In genomic region chr12:101974571-101974970, GRCm38 (mm10) we compare ENCODE assay signal across 8 mouse cellular contexts. TPM values are rescaled to one million over a fixed set of nuclear protein-coding genes. Genes with fewer than 3 reads are reported as not detected.
DNase-seq lines count a peak whose midpoint lies in the region; ATAC-seq and TF ChIP-seq lines count a peak whose summit lies in the region.

No protein-coding gene starts in this region.

- ATAC-seq in heart, embryonic 12.5 days (ENCODE audit: insufficient number of reproducible peaks, low FRiP score) = no peak
- ATAC-seq in granulocyte monocyte progenitor cell, adult 5-6 weeks (replicated peaks; ENCODE audit: poor library complexity, severe bottlenecking) = no peak

- WGBS in heart, embryonic 12.5 days = 10% methylated on average over 1 of the region's 1 CpGs
- WGBS in hindbrain, embryonic 10.5 days = 28% methylated on average over 1 of the region's 1 CpGs
- 7% methylated on average over 1 of the region's 1 CpGs for WGBS in midbrain, embryonic 10.5 days

- H3K9me3 ChIP-seq in heart, embryonic 12.5 days (replicated peaks) = no peaks in the 10 kb centered on the region
- no peaks in the 10 kb centered on the region for H3K9me3 ChIP-seq in CH12.LX (replicated peaks; ENCODE audit: low read length)
- H3K9me3 ChIP-seq in hindbrain, embryonic 10.5 days = no peaks in the 10 kb centered on the region
- no peaks in the 10 kb centered on the region for H3K9me3 ChIP-seq in midbrain, embryonic 10.5 days (replicated peaks)

- TF ChIP-seq EP300 in CH12.LX (IDR thresholded peaks at IDR 0.05; ENCODE audit: low read length) = no peak

- peaks cover 21% of the 10 kb centered on the region for H3K4me1 ChIP-seq in heart, embryonic 12.5 days (replicated peaks)
- peaks cover 6 to 66% of the 10 kb centered on the region in 2 experiments; a peak in 3 of 4 replicates for H3K4me1 ChIP-seq in CH12.LX (ENCODE audit: control insufficient read depth in 1 of 2, insufficient read depth in 2 of 2)
- H3K4me1 ChIP-seq in hindbrain, embryonic 10.5 days (replicated peaks) = peaks cover 21% of the 10 kb centered on the region
- H3K4me1 ChIP-seq in midbrain, embryonic 10.5 days = peaks cover 21% of the 10 kb centered on the region

- DNase-seq in heart, adult 9 months (ENCODE audit: low spot score in 2 of 2) = no peak
- no peak for DNase-seq in CH12.LX (ENCODE audit: extremely low read depth)
- DNase-seq in hindbrain, embryonic 10.5 days (ENCODE audit: low spot score) = no peak
- DNase-seq in midbrain, embryonic 10.5 days (ENCODE audit: low spot score) = no peak
- DNase-seq in thymus, postnatal 25 days = no peak
- DNase-seq in cerebellum, postnatal 36 days = no peak

- H3K79me2 ChIP-seq in CH12.LX (replicated peaks; ENCODE audit: control insufficient read depth, extremely low read depth, insufficient read depth, poor library complexity, severe bottlenecking) = peaks cover 64% of the 10 kb centered on the region

- peak overlapping the region; percentile 95; the same call in 1 of the 2 replicates for H3K27ac ChIP-seq in heart, embryonic 12.5 days (ENCODE audit: poor library complexity, severe bottlenecking)
- no peak overlapping the region for H3K27ac ChIP-seq in CH12.LX (ENCODE audit: insufficient read depth, low read depth)
- H3K27ac ChIP-seq in hindbrain, embryonic 10.5 days = peak overlapping the region; percentile 99
- peak overlapping the region; percentile 99 for H3K27ac ChIP-seq in midbrain, embryonic 10.5 days (replicated peaks)

- peaks cover 16% of the 10 kb centered on the region; the same call in 1 of the 2 replicates for H3K36me3 ChIP-seq in heart, embryonic 12.5 days
- peaks cover 6 to 27% of the 10 kb centered on the region in 2 experiments for H3K36me3 ChIP-seq in CH12.LX (replicated peaks in 1 of 2; ENCODE audit: control insufficient read depth in 1 of 2, insufficient read depth in 1 of 2, low read length in 1 of 2)
- peaks cover 21% of the 10 kb centered on the region for H3K36me3 ChIP-seq in hindbrain, embryonic 10.5 days
- peaks cover 24% of the 10 kb centered on the region for H3K36me3 ChIP-seq in midbrain, embryonic 10.5 days

- H3K27me3 ChIP-seq in heart, embryonic 12.5 days (replicated peaks) = no peaks in the 10 kb centered on the region
- no peaks in the 10 kb centered on the region for H3K27me3 ChIP-seq in CH12.LX (replicated peaks)
- H3K27me3 ChIP-seq in hindbrain, embryonic 10.5 days (ENCODE audit: insufficient read depth, poor library complexity, severe bottlenecking) = no peaks in the 10 kb centered on the region
- no peaks in the 10 kb centered on the region for H3K27me3 ChIP-seq in midbrain, embryonic 10.5 days (ENCODE audit: low read depth, poor library complexity, severe bottlenecking)

- H3K9ac ChIP-seq in heart, embryonic 12.5 days = peak overlapping the region; percentile 97
- peak overlapping the region; percentile 90 for H3K9ac ChIP-seq in CH12.LX (ENCODE audit: insufficient read depth, low read depth)

- in situ Hi-C loops in CH12.LX (cut with MboI; ENCODE audit: low pct_ligation_motif_present, low pct_unique_long_range_greater_than_20kb, low sequenced_read_pairs) = no loop called here

- no peak for TF ChIP-seq RAD21 in CH12.LX (IDR thresholded peaks at IDR 0.05; ENCODE audit: low read depth, low read length)

- dilution Hi-C loops in CH12.LX (cut with MboI; ENCODE audit: extremely low pct_ligation_motif_present, extremely low pct_unique_long_range_greater_than_20kb, low sequenced_read_pairs) = no loop called here

- H3K4me3 ChIP-seq in heart, embryonic 12.5 days = peak overlapping the region; percentile 98
- peak overlapping the region; percentile 81 to 91 (median 91) for H3K4me3 ChIP-seq in CH12.LX (replicated peaks in 1 of 3; ENCODE audit: low read depth in 2 of 3, low read length in 2 of 3, poor library complexity in 1 of 3)
- peak overlapping the region; percentile 97 for H3K4me3 ChIP-seq in hindbrain, embryonic 10.5 days
- peak overlapping the region; percentile 98 for H3K4me3 ChIP-seq in midbrain, embryonic 10.5 days

- TF ChIP-seq POLR2A in CH12.LX (IDR thresholded peaks at IDR 0.05; ENCODE audit: low read depth, low read length) = no peak

- no peak for TF ChIP-seq CTCF in CH12.LX (conservative IDR thresholded peaks at IDR 0.05 in 1 of 2, IDR thresholded peaks at IDR 0.05 in 1 of 2; ENCODE audit: low read depth in 2 of 2, low read length in 2 of 2)

- peak overlapping the region; percentile 78 for H3K4me2 ChIP-seq in heart, embryonic 12.5 days
- H3K4me2 ChIP-seq in CH12.LX (ENCODE audit: insufficient read depth, low read depth, poor library complexity, severe bottlenecking) = peak overlapping the region; percentile 79

TF ChIP-seq in CH12.LX, 34 proteins besides CTCF, POLR2A, EP300 and RAD21:
- TF ChIP-seq POLR2AphosphoS2 (IDR thresholded peaks at IDR 0.05; ENCODE audit: low read depth, low read length) (no peak), TBP (conservative IDR thresholded peaks at IDR 0.05; ENCODE audit: low read depth, low read length) (no peak), BHLHE40 (IDR thresholded peaks at IDR 0.05; ENCODE audit: low read depth, low read length) (no peak), ELF1 (IDR thresholded peaks at IDR 0.05; ENCODE audit: low read depth, low read length) (no peak), MAZ (IDR thresholded peaks at IDR 0.05; ENCODE audit: low read depth, low read length) (no peak), NELFE (IDR thresholded peaks at IDR 0.05; ENCODE audit: low read depth, low read length) (no peak), MEF2A (IDR thresholded peaks at IDR 0.05; ENCODE audit: borderline replicate concordance, low read depth, low read length) (no peak), MYC (IDR thresholded peaks at IDR 0.05; ENCODE audit: low read depth, low read length) (no peak), SMC3 (IDR thresholded peaks at IDR 0.05; ENCODE audit: low read depth, low read length) (no peak), CHD1 (IDR thresholded peaks at IDR 0.05; ENCODE audit: low read depth, low read length) (no peak), GABPA (IDR thresholded peaks at IDR 0.05; ENCODE audit: insufficient replicate concordance, low read depth, low read length) (no peak), USF1 (IDR thresholded peaks at IDR 0.05; ENCODE audit: low read depth, low read length) (no peak)
TF ChIP-seq in CH12.LX: peak in this region for 0.

RNA-seq across cellular contexts. Expression of gene Cpsf2, which starts 1.2 kb away (rescaled TPM):
- polyA plus RNA-seq in heart, embryonic 12.5 days (2016; fragmentation: Nextera tagmentation; extraction: Ambion mirVana) = 26.2 and 27.7 TPM in 2 replicates
- total RNA-seq in CH12.LX (2012; rRNA removed) = 32.7 and 38.1 TPM in 2 replicates
- total RNA-seq in CH12.LX (2014; rRNA removed) = 42.0 and 45.5 TPM in 2 replicates
- polyA plus RNA-seq in CH12.LX (2012; ENCODE audit: insufficient read length, low read depth) = 34.6 and 36.1 TPM in 2 replicates
- polyA plus RNA-seq in hindbrain, embryonic 10.5 days (2016; fragmentation: Nextera tagmentation; extraction: Ambion mirVana) = 28.6 and 36.4 TPM in 2 replicates
- polyA plus RNA-seq in midbrain, embryonic 10.5 days (2016; fragmentation: Nextera tagmentation; extraction: Ambion mirVana) = 38.9 and 39.5 TPM in 2 replicates
- total RNA-seq in granulocyte monocyte progenitor cell, adult 5-6 weeks (2014; fragmentation: Nextera tagmentation) = 21.9 and 24.9 TPM in 2 replicates
- total RNA-seq in granulocyte monocyte progenitor cell, adult 5-6 weeks (2017) = 55.8 and 57.1 TPM in 2 replicates

RNA-seq across cellular contexts. Expression of gene Atxn3, which starts 16.5 kb away (rescaled TPM):
- polyA plus RNA-seq in heart, embryonic 12.5 days (2016; fragmentation: Nextera tagmentation; extraction: Ambion mirVana) = 10.6 and 11.0 TPM in 2 replicates
- total RNA-seq in CH12.LX (2012; rRNA removed) (10.8 and 11.2 TPM in 2 replicates), CH12.LX (2014; rRNA removed) (24.4 and 25.8 TPM in 2 replicates)
- polyA plus RNA-seq in CH12.LX (2012; ENCODE audit: insufficient read length, low read depth) = 19.9 and 21.8 TPM in 2 replicates
- polyA plus RNA-seq in hindbrain, embryonic 10.5 days (2016; fragmentation: Nextera tagmentation; extraction: Ambion mirVana) = 11.3 and 14.8 TPM in 2 replicates
- 14.4 and 16.2 TPM in 2 replicates for polyA plus RNA-seq in midbrain, embryonic 10.5 days (2016; fragmentation: Nextera tagmentation; extraction: Ambion mirVana)
- total RNA-seq in granulocyte monocyte progenitor cell, adult 5-6 weeks (2014; fragmentation: Nextera tagmentation) = 28.8 and 31.3 TPM in 2 replicates
- 56.4 and 74.5 TPM in 2 replicates for total RNA-seq in granulocyte monocyte progenitor cell, adult 5-6 weeks (2017)
